ENCODE assay signal across 21 mouse cellular contexts in the genomic region with DNA sequence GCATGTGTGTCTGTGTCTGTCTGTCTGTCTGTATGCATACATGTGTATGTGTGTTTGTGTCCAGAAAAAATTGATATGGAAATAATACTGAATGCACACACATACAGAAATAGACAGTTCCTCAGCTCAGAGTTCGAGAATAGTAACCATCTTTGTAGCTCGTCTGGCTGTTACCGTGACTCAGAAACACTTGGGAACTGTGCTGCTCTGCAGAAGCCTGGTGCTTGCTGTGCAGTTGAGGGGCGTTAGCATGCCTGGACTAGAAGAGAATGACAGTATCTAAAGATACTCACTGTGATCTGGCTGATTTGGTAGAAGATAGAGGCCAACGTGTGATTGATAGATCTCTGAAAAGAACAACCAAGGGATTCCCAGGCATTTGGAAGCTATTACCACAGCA.
DNase-seq lines count a peak whose midpoint lies in the region; ATAC-seq lines count a peak whose summit lies in the region.
"Had no signal": no experiment of that assay in that cellular context is flagged by ENCODE, and none has a peak within 500 bp of the region (broad histone marks: within the 10 kb centered on the region; RNA-seq: fewer than 3 reads in every experiment).

No protein-coding gene starts in this region.

- intact Hi-C loops in left cerebral cortex, postnatal 14 days (cut with DNase I) = no loop called here

- no peak for DNase-seq in frontal cortex, postnatal 10 days (ENCODE audit: low spot score in 2 of 2)
- peak; percentile 34 to 37 for DNase-seq in left cerebral cortex, postnatal 14 days (ENCODE audit: low spot score in 2 of 2)
- DNase-seq in left cerebral cortex, adult 18-20 months (ENCODE audit: low spot score in 2 of 2) = no peak
- peak; percentile 31 for DNase-seq in right cerebral cortex, adult 2 months (ENCODE audit: low spot score in 2 of 2)
- no peak for DNase-seq in right cerebral cortex, postnatal 14 days
- DNase-seq: adrenal gland, postnatal 10 days; adrenal gland, postnatal 36 days; cerebellum, adult 11 months; cerebellum, adult 2 months; cerebellum, adult 9-11 months; cerebellum, postnatal 25 days; forebrain, postnatal 0 days; gastrocnemius, postnatal 10 days; gastrocnemius, postnatal 36 days; heart, adult 2 months; heart, postnatal 14 days; heart, postnatal 4 days had no signal

- ATAC-seq in frontal cortex, adult (ENCODE audit: low TSS enrichment) = peak; percentile 91
- ATAC-seq: activated CD4-positive, CD25-positive, alpha-beta regulatory T cell, adult 4 months; forebrain, embryonic 14.5 days; forebrain, postnatal 0 days; hindbrain, postnatal 0 days had no signal

Comparison
In these comparisons a context has a peak if more than half of its experiments do, and no peak if none do; other contexts are left out.
1. DNase-seq: peak in left cerebral cortex, postnatal 14 days (2 of 2) and right cerebral cortex, adult 2 months (2 of 2); none in frontal cortex, postnatal 10 days (0 of 2), left cerebral cortex, adult 18-20 months (0 of 2) and right cerebral cortex, postnatal 14 days (single experiment).